Comparison of ENCODE assay signal across 27 mouse cellular contexts in genomic region chr1:180264389-180264788, GRCm38 (mm10). TPM values are rescaled to one million over a fixed set of nuclear protein-coding genes. Genes with fewer than 3 reads are reported as not detected.
DNase-seq lines count a peak whose midpoint lies in the region; ATAC-seq and TF ChIP-seq lines count a peak whose summit lies in the region.
"Had no signal": no experiment of that assay in that cellular context is flagged by ENCODE, and none has a peak within 500 bp of the region (broad histone marks: within the 10 kb centered on the region; RNA-seq: fewer than 3 reads in every experiment).

No protein-coding gene starts in this region.

- WGBS in liver, embryonic 13.5 days (ENCODE audit: insufficient replicate concordance) = 41% methylated on average over 6 of the region's 6 CpGs
- 77% methylated on average over 6 of the region's 6 CpGs for WGBS in macrophage (ENCODE audit: missing documents)
- WGBS in forebrain, embryonic 14.5 days = 89% methylated on average over 6 of the region's 6 CpGs

- no peak overlapping the region for H3K27ac ChIP-seq in liver, embryonic 13.5 days
- peak overlapping the region; percentile 80 for H3K27ac ChIP-seq in bone marrow macrophage, adult 2 months (ENCODE audit: insufficient read depth, low read depth, low read length)
- peak overlapping the region; percentile 85 for H3K27ac ChIP-seq in macrophage
- no peak overlapping the region for H3K27ac ChIP-seq in forebrain, embryonic 14.5 days (ENCODE audit: low read depth, low read length)
- H3K27ac ChIP-seq: embryonic facial prominence, embryonic 12.5 days; forebrain, embryonic 12.5 days; hindbrain, embryonic 13.5 days; intestine, embryonic 15.5 days; layer of hippocampus, adult 2 months; limb, embryonic 13.5 days; midbrain, embryonic 10.5 days; stomach, embryonic 15.5 days had no signal

- no peak overlapping the region for H3K9ac ChIP-seq in liver, embryonic 13.5 days
- H3K9ac ChIP-seq in forebrain, embryonic 14.5 days (ENCODE audit: low read length) = no peak overlapping the region
- H3K9ac ChIP-seq: embryonic facial prominence, embryonic 12.5 days; forebrain, embryonic 12.5 days; heart, embryonic 12.5 days; hindbrain, embryonic 13.5 days; intestine, embryonic 15.5 days; limb, embryonic 13.5 days; stomach, embryonic 15.5 days had no signal

- no peaks in the 10 kb centered on the region for H3K36me3 ChIP-seq in liver, embryonic 13.5 days
- H3K36me3 ChIP-seq in macrophage (ENCODE audit: inconsistent target) = no peaks in the 10 kb centered on the region
- H3K36me3 ChIP-seq in forebrain, embryonic 14.5 days (ENCODE audit: control insufficient read depth, insufficient read depth, low read length) = no peaks in the 10 kb centered on the region
- H3K36me3 ChIP-seq: embryonic facial prominence, embryonic 12.5 days; forebrain, embryonic 12.5 days; heart, embryonic 12.5 days; hindbrain, embryonic 13.5 days; intestine, embryonic 15.5 days; limb, embryonic 13.5 days; midbrain, embryonic 10.5 days; stomach, embryonic 15.5 days had no signal

- no peak for ATAC-seq in liver, embryonic 13.5 days (ENCODE audit: low read depth)
- no peak for ATAC-seq in forebrain, embryonic 14.5 days
- ATAC-seq: midbrain, embryonic 16.5 days had no signal

- no peak for TF ChIP-seq CTCF in bone marrow macrophage, adult 2 months (IDR thresholded peaks at IDR 0.05; ENCODE audit: low read depth, low read length)

- no peaks in the 10 kb centered on the region for H3K9me3 ChIP-seq in liver, embryonic 13.5 days (replicated peaks)
- H3K9me3 ChIP-seq in forebrain, embryonic 14.5 days (replicated peaks; ENCODE audit: control insufficient read depth, low read length) = no peaks in the 10 kb centered on the region
- H3K9me3 ChIP-seq: embryonic facial prominence, embryonic 12.5 days; forebrain, embryonic 12.5 days; heart, embryonic 12.5 days; hindbrain, embryonic 13.5 days; intestine, embryonic 15.5 days; limb, embryonic 13.5 days; midbrain, embryonic 10.5 days; stomach, embryonic 15.5 days had no signal

- TF ChIP-seq POLR2A in bone marrow macrophage, adult 2 months (IDR thresholded peaks at IDR 0.05; ENCODE audit: borderline replicate concordance, low read depth, low read length) = no peak

- H3K4me1 ChIP-seq in liver, embryonic 13.5 days (replicated peaks) = peaks cover 70% of the 10 kb centered on the region
- H3K4me1 ChIP-seq in bone marrow macrophage, adult 2 months (ENCODE audit: control insufficient read depth, insufficient read depth, low read length) = peaks cover 54% of the 10 kb centered on the region
- no peaks in the 10 kb centered on the region for H3K4me1 ChIP-seq in forebrain, embryonic 14.5 days (ENCODE audit: control insufficient read depth, insufficient read depth, low read length)

- peak overlapping the region; percentile 61 for H3K4me2 ChIP-seq in liver, embryonic 13.5 days
- H3K4me2 ChIP-seq in forebrain, embryonic 14.5 days (ENCODE audit: low read length) = no peak overlapping the region

- peak; percentile 1 for DNase-seq in adrenal gland, adult 2 months
- no peak for DNase-seq in adrenal gland, postnatal 25 days
- no peak for DNase-seq in liver, embryonic 13.5 days
- no peak for DNase-seq in liver
- no peak for DNase-seq in forebrain, embryonic 14.5 days (ENCODE audit: low spot score)
- no peak for DNase-seq in kidney, postnatal 36 days
- DNase-seq: cerebellum, adult 18-20 months; cerebellum, postnatal 25 days; gastrocnemius, adult 2 months; heart, postnatal 14 days; kidney, adult 9 months; kidney, postnatal 14 days; lung, adult 2 months; thymus, postnatal 36 days had no signal

- peaks cover 10% of the 10 kb centered on the region for H3K27me3 ChIP-seq in liver, embryonic 13.5 days
- no peaks in the 10 kb centered on the region for H3K27me3 ChIP-seq in forebrain, embryonic 14.5 days (replicated peaks; ENCODE audit: control insufficient read depth, insufficient read depth, low read length)
- H3K27me3 ChIP-seq: intestine, embryonic 15.5 days; stomach, embryonic 15.5 days had no signal

- H3K4me3 ChIP-seq in liver, embryonic 13.5 days (replicated peaks) = no peak overlapping the region
- H3K4me3 ChIP-seq in bone marrow macrophage, adult 2 months (ENCODE audit: insufficient read depth, low read length) = no peak overlapping the region
- H3K4me3 ChIP-seq in macrophage (ENCODE audit: inconsistent target) = no peak overlapping the region
- H3K4me3 ChIP-seq in forebrain, embryonic 14.5 days (ENCODE audit: low read depth, low read length) = no peak overlapping the region
- H3K4me3 ChIP-seq: forebrain, embryonic 12.5 days; heart, embryonic 12.5 days; hindbrain, embryonic 13.5 days; intestine, embryonic 15.5 days; midbrain, embryonic 10.5 days; myocyte had no signal

- no peaks in the 10 kb centered on the region for H3K79me2 ChIP-seq in macrophage (ENCODE audit: inconsistent target)

RNA-seq across cellular contexts. Expression of gene Psen2, which starts 1.2 kb away (rescaled TPM):
- total RNA-seq in adrenal gland, adult 2 months (2021) = 10 to 100 TPM; 32.4 to 33.5 TPM
- polyA plus RNA-seq in adrenal gland, adult 2 months (2012; rRNA removed) = 60.5 and 75.3 TPM in 2 replicates
- total RNA-seq in adrenal gland, postnatal 25 days (2021) = 31.0 and 35.5 TPM in 2 replicates
- 22.2 and 23.7 TPM in 2 replicates for polyA plus RNA-seq in liver, embryonic 13.5 days (2015; fragmentation: Nextera tagmentation; extraction: Ambion mirVana)
- polyA plus RNA-seq in bone marrow macrophage, adult 2 months (2012; ENCODE audit: insufficient read depth, insufficient read length, missing spikeins) = 70.9 and 82.6 TPM in 2 replicates
- total RNA-seq in macrophage (2018; cell fraction: chromatin; rRNA removed) = 100 to 1,000 TPM in 16 of 26 experiments, 10 to 100 TPM in 10; 32.5 to 233 (median 114) TPM
- 100 to 1,000 TPM in 17 of 26 experiments, 10 to 100 TPM in 9; 77.9 to 145 (median 110) TPM for total RNA-seq in macrophage (2018; cell fraction: cytosol; rRNA removed)
- total RNA-seq in macrophage (2018; cell fraction: nucleus; rRNA removed) = 100 to 1,000 TPM in 24 of 26 experiments, 10 to 100 TPM in 2; 40.1 to 232 (median 163) TPM
- 78.3 to 104 TPM (median 84.9 TPM) in 3 replicates for polyA plus RNA-seq in macrophage (2018)
- polyA plus RNA-seq in forebrain, embryonic 14.5 days (2014; fragmentation: Nextera tagmentation; extraction: Ambion mirVana) = 8.6 and 11.2 TPM in 2 replicates

Comparison
In these comparisons a context has a peak if more than half of its experiments do, and no peak if none do; other contexts are left out.
1. H3K27ac ChIP-seq: peak in bone marrow macrophage, adult 2 months (single experiment) and macrophage (single experiment); none in liver, embryonic 13.5 days (single experiment) and forebrain, embryonic 14.5 days (single experiment).